Mouse (Mus musculus) heart, postnatal 14 days (tissue): ENCODE measurements at regions not wholly inside any gene's neighbourhood (a gene's known extent, or its start where the extent isn't known, plus 50 kb on each side); places are given as distances from the start of the nearest gene placed in this dataset.
"Not testable (repeated sequence)": the region's sequence is repeated elsewhere in the genome, so short reads cannot be mapped to it uniquely, and the experiment has no call there.

Experiments used
- DNase-seq, 2 experiments: peaks; one replicate each; pipeline ENCODE4 v3.0.0; 2021 to 2022
- intact Hi-C: fragments of 180-260 bp; cut with DNase I; formaldehyde crosslinking; loops from one replicate; pipeline ENCODE4 v1.15.1; 2025

GRCm38 (mm10) chr4:10670846-10671428 lies 203.4 kb upstream of the 2610301B20Rik start:
- peak in 1 of 2 experiments; percentile 8 for DNase-seq
- intact Hi-C loops: no loop called here

GRCm38 (mm10) chr4:10691086-10691485 lies 183.2 kb upstream of the 2610301B20Rik start:
- intact Hi-C loops: no loop called here
- no peak for DNase-seq

- no peak for DNase-seq
- intact Hi-C loops: no loop called here
These were observed 181.4 kb upstream of the 2610301B20Rik start for GRCm38 (mm10) chr4:10692860-10693259.

- intact Hi-C loops: no loop called here
- DNase-seq: no peak
These were observed 180.7 kb upstream of the 2610301B20Rik start for GRCm38 (mm10) chr4:10693446-10694105.

- DNase-seq, intact Hi-C loops: not testable (repeated sequence)
These were observed 180.1 kb upstream of the 2610301B20Rik start for GRCm38 (mm10) chr4:10694106-10694748.

GRCm38 (mm10) chr4:10697225-10697836 lies 177.0 kb upstream of the 2610301B20Rik start:
- DNase-seq: peak in 1 of 2 experiments; percentile 3
- intact Hi-C loops: no loop called here

GRCm38 (mm10) chr4:10698637-10699036 lies 175.7 kb upstream of the 2610301B20Rik start:
- intact Hi-C loops: no loop called here
- DNase-seq: peak; percentile 20 to 29

GRCm38 (mm10) chr4:10701479-10701878 lies 172.8 kb upstream of the 2610301B20Rik start:
- intact Hi-C loops: no loop called here
- DNase-seq: no peak

GRCm38 (mm10) chr4:10703212-10703611 lies 171.1 kb upstream of the 2610301B20Rik start:
- intact Hi-C loops: no loop called here
- no peak for DNase-seq

- intact Hi-C loops: no loop called here
- DNase-seq: no peak
These were observed 167.2 kb upstream of the 2610301B20Rik start for GRCm38 (mm10) chr4:10707016-10707657.

GRCm38 (mm10) chr4:10707658-10708056 lies 166.6 kb upstream of the 2610301B20Rik start:
- intact Hi-C loops: no loop called here
- DNase-seq: peak; percentile 19 to 30

GRCm38 (mm10) chr4:10711939-10712533 lies 162.3 kb upstream of the 2610301B20Rik start:
- intact Hi-C loops: no loop called here
- DNase-seq: no peak

GRCm38 (mm10) chr4:10723341-10723740 lies 151.0 kb upstream of the 2610301B20Rik start:
- no peak for DNase-seq
- intact Hi-C loops: no loop called here

- DNase-seq: peak; percentile 3
- intact Hi-C loops: no loop called here
These were observed 146.4 kb upstream of the 2610301B20Rik start for GRCm38 (mm10) chr4:10727894-10728293.

- no peak for DNase-seq
- intact Hi-C loops: no loop called here
These were observed 129.1 kb upstream of the 2610301B20Rik start for GRCm38 (mm10) chr4:10745207-10745606.

- intact Hi-C loops: no loop called here
- no peak for DNase-seq
These were observed 125.5 kb upstream of the 2610301B20Rik start for GRCm38 (mm10) chr4:10748816-10749215.

GRCm38 (mm10) chr4:10750377-10751062 lies 123.8 kb upstream of the 2610301B20Rik start:
- intact Hi-C loops, DNase-seq: not testable (repeated sequence)

- intact Hi-C loops: no loop called here
These were observed 121.1 kb upstream of the 2610301B20Rik start for GRCm38 (mm10) chr4:10753176-10753575.

GRCm38 (mm10) chr4:10759491-10759890 lies 114.8 kb upstream of the 2610301B20Rik start:
- intact Hi-C loops: no loop called here
- DNase-seq: no peak

More at GRCm38 (mm10) chr4:10753176-10753575, 121.1 kb upstream of the 2610301B20Rik start:
- no peak for DNase-seq

- intact Hi-C loops: no loop called here
- peak; percentile 9 to 25 for DNase-seq
These were observed 106.6 kb upstream of the 2610301B20Rik start for GRCm38 (mm10) chr4:10767676-10768075.
